Mouse (Mus musculus): Measurements from ENCODE around the gene 4933417A18Rik.
"Not testable (repeated sequence)": the region's sequence is repeated elsewhere in the genome, so short reads cannot be mapped to it uniquely, and the experiment has no call there.

The 4933417A18Rik gene

DNA sequence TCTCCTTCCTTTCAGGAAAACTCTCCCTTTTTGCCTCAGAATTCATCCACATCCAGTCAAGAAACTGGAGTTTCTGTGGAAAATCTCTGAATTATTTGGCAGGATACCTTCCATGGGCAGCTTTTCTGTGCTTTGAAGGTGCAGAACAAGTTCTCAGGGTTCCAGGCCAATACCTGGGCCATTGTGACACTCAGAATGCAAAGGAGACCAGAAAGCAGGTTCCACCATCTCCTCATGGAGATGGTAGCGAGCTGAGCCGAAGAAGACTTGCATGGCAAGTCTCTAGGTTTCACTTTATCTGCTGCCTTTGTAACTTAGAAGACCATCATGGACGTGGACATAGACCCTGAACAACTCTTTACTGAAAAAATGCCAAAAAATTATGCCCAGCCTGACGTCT is at the start of gene 4933417A18Rik, which contains the start of gene Fam217a:
Gene 4933417A18Rik (plus strand): TSS at position 200 of the 400 bp plus-strand sequence.
Gene Fam217a (minus strand): TSS at position 101 of the 400 bp plus-strand sequence.
- no peak for DNase-seq (ENCODE audit: low read depth)

DNA sequence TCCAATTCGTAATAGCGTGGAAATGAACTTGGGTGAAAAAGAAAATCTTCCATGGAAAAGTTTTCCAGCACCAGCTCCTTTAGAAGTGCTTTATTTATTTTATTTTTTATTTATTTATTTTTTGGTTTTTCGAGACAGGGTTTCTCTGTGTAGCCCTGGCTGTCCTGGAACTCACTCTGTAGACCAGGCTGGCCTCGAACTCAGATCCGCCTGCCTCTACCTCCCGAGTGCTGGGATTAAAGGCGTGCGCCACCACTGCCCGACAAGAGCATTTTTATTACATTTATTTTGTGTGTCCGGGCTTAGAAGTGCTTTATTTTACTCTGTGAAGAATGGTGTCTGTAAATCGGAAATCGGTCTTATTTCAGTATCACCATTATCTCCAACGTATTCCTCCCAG is 49.5 kb upstream of the 4933417A18Rik start:
- DNase-seq (ENCODE audit: low read depth), result not testable (repeated sequence)

DNA sequence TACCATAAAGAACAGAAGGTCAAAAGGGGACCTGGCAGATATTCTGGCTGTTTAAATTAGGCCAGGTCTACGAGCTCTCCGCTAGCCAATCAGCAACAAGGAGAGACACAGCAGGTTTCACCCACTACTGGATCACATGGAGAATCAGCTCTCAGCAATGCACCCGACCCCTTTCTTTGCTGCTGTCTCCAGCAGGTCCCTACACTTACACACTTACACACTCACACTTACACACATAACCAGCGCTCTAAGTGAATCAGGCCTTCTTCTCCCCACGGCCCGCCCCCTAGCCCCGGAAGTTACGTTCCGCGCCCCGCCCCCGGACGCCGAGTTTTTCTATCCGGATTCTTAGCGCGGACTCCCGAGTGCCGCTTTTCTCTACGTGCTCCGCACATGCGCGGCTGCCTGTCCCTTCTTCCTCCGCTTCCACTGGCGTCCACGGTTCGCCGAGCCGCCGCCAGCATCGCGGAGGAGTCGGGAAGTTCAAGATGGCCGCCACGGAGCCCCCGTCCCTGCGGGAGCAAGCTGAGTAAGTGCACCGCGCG is 49.0 kb upstream of the 4933417A18Rik start, which contains the start of gene Prpf4b:
Gene Prpf4b (plus strand): TSS at position 137 of the 545 bp plus-strand sequence.
- peak; percentile 93 for DNase-seq (ENCODE audit: low read depth)

DNA sequence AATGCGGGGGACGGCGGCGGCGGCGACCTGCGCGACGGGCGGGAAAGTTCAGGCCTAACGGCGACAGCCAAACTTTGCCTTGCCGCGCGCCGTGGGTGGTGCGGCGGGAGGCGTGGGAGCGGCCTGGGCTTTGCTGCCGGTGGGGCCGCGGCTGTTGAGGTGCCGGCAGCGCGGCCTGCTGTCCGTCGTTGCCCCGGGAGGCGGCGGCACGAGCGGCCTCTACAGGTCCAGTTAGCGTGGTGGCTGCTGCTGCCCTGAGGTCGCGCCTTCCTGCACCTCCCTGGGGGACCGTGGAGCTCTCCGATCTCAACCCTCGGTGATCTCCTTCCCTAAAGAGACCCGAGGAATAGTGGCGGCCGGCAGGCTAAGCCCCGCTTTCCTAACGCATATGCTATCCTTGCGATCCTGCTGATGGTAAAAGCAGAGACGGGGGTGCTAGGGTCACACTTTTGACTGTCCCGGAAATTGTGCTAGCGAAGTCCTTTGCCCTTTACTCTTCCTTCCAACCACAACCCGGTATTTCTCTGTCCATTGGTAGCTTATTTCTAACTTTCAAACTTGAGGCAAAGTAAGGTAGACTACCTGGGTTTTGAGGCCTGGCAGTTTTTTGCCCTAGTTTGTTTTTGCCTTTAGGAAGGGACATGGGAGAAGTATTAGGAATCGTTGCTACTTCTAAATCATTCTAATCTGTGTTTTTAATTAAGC is 48.3 kb upstream of the 4933417A18Rik start:
- no peak for DNase-seq (ENCODE audit: low read depth)

DNA sequence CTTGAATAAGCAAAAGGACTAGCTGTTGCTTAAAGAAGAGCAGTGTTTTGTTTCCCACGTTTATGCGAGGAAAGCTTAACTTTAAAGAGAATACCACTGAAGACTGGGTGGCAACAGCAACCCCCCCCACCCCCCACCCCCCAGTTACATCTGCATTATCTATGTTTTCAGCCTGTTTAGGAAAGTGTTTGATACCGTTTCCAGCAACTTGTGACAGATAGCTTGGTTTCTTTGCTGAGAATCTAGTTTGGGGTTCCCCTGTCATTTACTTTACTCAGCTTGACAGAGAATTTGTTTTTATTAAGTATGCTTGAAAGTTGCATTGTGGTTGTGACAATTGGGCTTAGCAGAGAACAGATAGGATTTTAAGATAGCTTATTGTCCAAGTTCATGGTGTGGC is 47.7 kb upstream of the 4933417A18Rik start:
- DNase-seq (ENCODE audit: low read depth), result peak; percentile 28

DNA sequence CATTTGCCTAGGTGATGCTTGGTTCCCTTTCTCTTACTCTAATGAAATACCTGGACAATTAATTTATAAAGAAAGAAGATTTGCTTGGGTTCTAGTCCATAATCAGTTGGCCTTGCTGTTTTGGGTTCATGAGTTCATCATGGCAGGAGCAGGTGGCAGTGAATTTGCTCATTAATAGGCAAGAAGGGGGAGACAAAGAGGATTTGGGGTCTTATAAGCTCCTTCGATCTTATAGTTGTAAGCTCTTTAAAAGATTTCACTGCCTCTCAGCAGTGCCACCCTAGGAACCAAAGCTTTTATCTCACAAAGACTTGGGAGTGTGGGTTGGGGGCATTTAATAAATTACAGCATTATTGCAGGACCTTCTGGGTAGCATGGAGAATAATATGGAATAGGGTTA is 31.3 kb upstream of the 4933417A18Rik start:
- DNase-seq (ENCODE audit: low read depth), result no peak

DNA sequence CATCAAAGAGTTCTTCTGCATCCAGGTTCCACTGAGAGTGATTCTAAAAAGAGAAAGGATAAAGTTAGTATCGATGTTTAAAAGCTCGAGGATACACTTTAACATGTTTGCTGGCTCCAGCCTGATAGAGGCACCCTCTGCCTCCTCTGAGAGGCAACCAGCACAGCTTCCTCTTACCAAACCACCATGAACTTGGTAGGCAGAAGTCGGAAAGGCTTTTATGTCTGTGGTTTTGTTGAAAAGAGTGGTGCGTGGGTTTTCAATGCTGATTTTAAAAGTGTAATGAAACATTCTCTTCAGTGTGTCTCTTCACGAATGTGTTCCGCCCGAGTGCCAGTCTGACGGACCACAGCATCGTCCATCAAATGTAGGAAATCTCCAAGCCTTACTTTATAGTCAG is 9.6 kb upstream of the 4933417A18Rik start:
- peak; percentile 59 for DNase-seq (ENCODE audit: low read depth)

DNA sequence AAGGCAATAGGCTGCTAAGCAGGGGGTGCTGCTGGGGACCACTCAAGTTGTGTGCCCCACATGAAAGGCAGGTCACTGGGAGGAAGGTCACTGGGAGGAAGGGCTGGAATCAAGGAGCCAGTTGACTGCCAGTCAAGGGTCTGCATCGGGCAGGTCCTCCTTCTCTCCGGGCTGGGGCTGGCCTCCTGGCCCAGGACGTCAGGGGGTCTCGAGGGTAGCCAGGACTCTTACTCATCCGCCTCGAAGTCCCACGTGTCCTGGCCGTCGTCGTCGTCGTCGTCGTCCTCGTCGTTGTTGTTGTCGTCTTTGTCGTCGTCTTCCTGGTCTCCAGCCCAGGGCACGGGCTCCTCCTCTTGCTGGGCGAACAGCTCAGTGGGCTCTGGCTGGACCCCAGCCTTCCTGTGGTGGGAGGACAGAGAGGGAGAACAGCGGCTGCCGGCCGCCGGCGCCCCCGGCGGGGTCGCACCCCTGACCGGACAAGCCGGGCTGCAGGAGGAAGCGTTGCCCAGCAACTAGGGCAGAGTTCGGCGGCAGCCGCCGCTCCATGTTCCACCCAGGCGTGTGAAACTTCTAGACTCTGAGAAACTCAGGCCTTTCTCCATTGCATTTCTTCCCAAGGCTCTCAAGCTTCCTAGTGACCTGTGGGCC is 7.6 kb upstream of the 4933417A18Rik start:
- DNase-seq (ENCODE audit: low read depth), result peak; percentile 26

DNA sequence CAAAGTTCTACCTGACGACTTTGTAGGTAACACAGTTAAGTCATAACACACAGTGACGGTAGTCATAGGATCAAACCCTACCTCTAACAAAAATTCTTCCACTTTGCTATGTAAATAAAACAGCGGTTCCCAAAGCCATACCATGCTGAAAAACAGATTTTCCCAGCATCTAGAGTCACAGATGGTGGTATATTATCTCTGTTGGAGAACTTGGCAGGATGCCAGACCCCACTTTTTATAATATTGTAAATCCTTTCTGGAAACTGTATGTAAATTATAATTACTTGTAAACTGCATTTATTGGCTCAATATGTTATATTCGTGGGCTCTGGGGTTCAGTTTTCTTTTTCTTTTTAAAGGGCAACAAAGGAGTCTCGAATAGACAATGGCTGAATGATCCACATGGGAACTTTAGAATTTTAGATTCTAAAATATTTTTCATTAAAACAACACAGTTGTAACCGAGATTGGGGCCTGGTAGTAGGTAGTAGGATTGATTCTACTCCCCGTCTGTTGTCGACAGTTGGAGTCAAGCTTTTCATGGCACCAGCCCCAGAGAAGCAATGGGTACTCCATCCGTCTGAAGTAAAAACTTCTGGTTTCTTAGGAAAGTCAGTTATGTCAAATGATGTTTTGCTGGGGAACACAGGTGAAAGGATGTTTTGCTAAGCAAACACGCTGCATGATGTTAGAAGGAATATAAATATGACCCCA is 10.9 kb downstream of the 4933417A18Rik start:
- DNase-seq (ENCODE audit: low read depth), result no peak

DNA sequence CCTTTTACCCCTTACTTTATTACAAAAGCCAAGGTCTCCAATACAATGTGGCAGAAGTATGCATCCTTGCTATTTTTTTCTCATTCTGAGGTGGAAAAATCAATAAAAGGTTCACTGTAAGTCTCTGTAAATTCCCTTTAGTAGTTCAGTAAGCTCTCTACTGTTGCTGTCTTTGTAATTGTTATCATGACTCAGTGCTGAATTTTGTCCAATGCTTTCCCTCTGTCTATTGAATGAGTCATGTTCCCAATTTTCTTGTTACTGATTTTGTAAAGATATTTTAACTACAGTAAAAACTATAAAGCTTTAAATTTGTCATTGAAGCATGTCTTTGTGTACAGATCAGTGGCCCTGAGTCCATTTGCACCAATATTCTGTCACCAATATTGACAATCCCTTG is 18.2 kb downstream of the 4933417A18Rik start:
- DNase-seq (ENCODE audit: low read depth), result no peak

DNA sequence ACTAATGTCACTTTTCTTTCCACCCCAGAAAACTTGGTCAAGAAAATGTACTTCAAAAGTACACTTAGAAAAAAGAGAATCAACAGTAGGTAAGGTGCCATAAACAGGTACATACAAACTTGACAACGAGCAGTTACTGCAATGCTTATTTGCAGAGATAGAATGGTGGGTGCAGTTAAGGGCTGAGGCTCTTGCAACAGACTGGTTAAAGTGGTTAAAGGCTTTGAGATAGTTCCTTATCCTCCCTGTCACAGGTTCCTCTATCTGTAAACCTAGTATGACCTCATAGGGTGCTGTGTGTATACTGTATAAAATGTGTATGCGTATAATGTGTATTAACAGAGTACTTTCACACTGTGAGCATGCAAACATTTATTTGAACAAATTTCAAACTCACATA is 27.2 kb downstream of the 4933417A18Rik start:
- not testable (repeated sequence) for DNase-seq (ENCODE audit: low read depth)

DNA sequence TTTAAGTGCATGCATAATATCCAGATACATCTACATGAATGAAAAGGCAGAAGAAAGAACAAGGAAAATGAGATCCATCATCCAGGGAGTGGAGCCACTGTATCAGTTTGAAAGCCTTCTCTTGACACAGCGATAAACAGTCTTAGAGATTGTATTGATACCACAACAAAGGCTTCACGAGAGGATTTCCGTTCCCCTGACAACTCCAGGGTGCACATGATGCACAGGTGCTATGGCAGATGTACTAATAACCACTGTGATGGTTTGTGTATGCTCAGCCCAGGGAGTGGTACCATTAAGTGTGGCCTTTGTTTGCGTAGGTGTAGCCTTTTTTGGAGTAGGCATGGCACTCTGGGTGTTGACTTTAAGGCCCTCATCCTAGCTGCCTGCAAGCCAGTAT is 32.7 kb downstream of the 4933417A18Rik start:
- DNase-seq (ENCODE audit: low read depth), result peak; percentile 56

DNA sequence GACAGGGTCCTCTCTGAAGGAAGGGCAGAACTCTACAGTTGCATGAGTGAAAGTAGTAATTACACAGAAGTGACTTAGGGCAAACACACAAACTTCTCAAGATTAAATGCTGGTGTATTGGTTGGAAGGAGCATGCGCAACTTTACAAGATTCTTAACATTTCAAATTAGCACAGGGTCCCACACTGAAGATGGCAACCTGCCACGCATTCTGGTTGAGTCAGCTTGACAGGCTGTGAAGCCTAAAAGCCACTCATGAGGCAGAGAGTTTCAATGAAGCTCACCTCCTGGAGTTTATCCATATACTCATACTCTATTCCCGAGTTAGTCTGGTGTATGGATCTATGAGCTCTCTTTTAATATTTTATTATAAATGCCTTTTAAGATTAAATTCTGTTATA is 33.9 kb downstream of the 4933417A18Rik start:
- DNase-seq (ENCODE audit: low read depth), result not testable (repeated sequence)

DNA sequence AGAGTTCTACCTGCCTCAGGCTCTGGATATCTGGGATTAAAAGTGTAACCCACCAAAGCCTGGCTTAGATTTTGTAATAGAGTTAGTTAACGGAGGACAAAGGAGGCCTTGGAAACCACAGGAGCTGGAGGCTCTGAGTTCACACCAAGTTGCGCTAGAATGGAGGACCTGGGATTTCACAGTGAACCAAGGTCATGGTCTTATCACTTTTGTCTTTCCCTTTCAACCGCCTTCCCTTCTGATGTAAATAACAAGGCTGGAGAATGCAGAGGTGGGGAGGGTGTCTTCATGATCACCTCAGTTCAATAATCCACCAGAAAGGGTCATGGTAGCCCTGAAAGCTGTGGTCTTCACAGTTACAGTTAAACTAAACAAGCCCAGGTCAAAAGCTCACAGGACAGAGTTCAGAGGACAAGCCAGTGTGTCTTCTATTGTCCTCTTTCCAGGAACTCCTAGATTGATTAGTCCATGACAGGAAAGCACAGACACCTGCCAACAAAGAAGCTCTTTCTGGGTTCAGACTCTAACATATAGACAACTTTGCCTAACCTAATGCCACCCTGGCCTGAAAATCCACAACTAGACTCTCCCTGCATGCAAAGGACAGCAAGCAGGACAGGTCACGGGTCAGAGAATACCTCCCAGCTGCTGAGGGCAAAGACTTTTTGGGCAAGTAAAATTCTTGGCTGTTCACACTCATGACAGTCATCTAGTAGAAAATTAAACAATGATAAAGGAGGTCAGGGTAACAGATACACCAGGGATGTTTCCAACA is 37.0 kb downstream of the 4933417A18Rik start:
- DNase-seq (ENCODE audit: low read depth), result no peak

DNA sequence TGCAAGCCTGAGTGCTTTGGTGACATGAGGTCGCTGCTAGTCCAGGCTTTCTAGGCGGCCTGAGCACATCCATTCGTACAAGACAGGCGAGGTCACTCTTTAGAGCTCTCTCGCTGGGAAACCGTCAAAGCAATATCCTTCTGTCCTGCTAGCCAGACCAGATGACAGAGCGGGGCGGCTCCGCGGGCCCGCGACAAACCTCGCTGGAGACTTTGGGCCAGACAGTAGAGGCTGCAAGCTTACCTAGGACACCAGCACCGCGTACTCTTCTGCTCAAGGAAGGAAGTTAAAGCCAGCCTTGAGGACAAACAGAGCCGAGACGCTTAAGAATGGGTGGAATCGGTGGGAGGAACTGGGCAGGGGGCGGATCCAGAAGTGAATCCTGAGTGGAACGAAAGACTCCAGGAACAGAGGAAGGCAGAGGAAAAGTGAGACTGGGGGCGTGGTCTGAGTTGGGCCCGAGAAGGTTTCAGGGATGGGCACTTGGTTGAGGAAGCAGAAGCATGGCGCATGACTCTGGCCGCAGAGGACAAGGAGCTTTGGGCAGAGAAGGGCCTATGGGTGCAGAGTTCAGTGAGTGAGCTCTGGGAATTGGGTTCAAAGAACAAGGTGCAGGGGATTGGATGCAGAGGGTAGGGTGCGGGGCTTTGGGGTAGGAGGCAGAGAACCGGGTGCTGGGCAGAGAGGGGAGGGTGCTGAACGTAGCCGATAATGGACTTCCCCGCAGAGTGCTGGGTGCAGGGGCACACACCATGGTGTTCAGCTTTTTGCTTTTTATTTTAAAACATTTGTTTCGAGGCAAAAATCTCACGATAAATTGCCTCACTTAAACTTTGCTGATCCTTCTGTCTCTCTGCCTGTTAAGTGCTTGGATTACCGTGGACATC is 39.5 kb downstream of the 4933417A18Rik start, which contains the start of gene Eci3:
Gene Eci3 (minus strand): TSS at position 300 of the 887 bp plus-strand sequence.
- no peak for DNase-seq (ENCODE audit: low read depth)

DNA sequence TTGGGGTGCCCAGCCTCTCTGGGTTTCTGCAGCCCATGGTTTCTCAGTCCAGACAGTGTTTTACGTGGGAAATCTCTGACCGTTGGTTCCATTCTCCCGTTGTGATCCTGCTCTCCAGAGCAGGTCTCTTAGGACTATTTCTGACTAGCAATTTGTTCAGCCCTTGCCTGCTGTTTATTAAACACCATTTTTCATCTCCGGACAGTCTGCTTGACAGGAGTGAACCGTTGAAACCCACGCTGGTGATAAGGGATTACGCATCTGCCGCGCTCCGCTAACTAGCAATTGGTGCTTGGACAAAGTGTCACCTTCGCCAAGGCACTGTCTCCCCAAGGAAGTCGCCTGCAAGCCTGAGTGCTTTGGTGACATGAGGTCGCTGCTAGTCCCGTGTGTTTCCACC is 40.2 kb downstream of the 4933417A18Rik start:
- DNase-seq (ENCODE audit: low read depth), result no peak

DNA sequence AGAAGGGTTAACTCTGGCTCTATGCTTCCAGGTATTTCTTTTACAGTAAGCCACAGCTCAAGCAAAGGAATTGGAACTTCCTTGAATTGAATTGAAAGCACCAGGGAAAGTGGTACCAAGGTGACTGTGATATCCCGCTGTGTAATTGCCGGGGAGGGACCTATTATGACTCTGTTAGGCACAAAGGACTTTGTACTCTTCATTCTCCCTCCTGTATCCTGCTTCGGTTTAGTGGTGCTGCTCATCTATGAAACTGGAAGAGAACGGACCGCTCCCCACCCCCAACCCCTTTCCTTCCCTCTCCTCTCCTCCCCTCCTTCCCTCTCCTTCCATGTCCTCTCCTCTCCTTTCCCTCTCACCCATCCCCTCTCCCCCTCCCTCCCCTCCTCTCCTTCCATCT is 40.7 kb downstream of the 4933417A18Rik start:
- no peak for DNase-seq (ENCODE audit: low read depth)

DNA sequence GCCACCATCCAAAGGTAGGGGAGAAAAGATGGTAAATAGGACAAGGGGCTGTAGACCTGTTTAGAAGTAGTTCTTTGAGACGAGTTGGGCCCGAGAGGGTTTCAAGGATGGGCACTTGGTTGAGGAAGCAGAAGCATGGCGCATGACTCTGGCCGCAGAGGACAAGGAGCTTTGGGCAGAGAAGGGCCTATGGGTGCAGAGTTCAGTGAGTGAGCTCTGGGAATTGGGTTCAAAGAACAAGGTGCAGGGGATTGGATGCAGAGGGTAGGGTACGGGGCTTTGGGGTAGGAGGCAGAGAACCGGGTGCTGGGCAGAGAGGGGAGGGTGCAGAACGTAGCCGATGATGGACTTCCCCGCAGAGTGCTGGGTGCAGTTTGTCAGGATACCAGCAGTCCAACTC is 41.4 kb downstream of the 4933417A18Rik start:
- not testable (repeated sequence) for DNase-seq (ENCODE audit: low read depth)

DNA sequence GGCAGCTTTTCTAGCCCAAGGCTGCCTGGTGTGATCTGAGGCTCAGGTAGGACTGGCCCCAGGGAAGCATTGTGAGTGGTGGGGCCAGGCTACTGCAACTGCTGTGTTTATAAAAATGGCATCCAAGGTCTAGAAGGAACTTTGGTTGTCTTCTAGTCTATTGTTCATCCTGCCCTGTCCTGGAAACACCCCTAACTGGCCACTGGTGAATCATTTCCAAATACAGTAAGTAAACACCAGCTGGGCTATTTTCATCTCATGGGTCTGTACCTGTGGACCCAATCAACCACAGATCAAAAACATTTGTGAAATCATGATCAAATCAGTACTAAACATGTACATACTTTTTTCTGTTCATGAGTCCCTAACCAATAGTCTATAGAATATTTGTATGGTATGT is 48.2 kb downstream of the 4933417A18Rik start:
- not testable (repeated sequence) for DNase-seq (ENCODE audit: low read depth)

DNA sequence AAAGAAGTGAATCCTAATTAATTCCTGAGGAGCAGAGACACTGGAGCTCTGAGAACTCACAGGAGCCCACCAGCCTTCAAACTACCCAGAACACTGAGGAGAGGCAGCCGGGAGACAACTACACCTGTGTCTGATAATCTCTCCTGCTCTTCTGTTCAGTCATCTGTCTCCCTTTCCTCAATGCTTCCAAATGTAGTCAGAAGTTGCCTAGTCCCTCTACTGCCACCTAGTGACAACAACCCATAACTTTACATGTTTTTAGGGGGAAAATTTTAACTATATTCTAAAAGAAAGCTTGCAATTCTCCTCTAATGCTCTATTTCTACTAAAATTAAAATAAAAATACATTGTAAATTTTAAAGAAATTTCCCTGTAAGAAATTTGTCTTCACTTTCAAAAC is 48.9 kb downstream of the 4933417A18Rik start:
- peak; percentile 76 for DNase-seq (ENCODE audit: low read depth)

DNA sequence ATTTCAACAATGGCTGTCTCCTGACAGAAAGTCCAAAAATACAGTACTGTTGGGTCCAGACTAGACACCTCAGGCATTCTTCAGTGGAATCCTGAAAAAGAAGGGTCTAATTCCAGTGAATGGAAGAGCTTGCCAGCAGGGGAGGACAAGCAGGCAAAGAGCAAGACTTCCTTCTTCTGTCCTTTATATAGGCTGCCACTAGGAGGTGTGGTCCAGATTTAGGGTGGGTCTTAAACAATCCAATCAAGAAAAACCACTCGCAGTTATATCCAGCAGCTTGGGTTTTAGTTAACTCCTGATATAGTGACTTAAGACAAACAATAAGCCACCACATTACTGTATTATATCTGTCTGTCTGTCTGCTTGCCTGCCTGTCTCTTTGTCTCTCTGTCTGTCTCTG is 49.6 kb downstream of the 4933417A18Rik start:
- peak; percentile 41 for DNase-seq (ENCODE audit: low read depth)

All from naive thymus-derived CD4-positive, alpha-beta T cell, adult 2 months (primary cell).